Mouse (Mus musculus): Measurements from ENCODE around the gene Clec18a. TPM values are rescaled to one million over a fixed set of nuclear protein-coding genes. Genes with fewer than 3 reads are reported as not detected.
A peak's percentile ranks its signal among the peaks of the same experiment; 100 is the strongest.

Gene Clec18a
- total RNA-seq, 2 experiments from 2014 or later = 2.7 TPM

DNA sequence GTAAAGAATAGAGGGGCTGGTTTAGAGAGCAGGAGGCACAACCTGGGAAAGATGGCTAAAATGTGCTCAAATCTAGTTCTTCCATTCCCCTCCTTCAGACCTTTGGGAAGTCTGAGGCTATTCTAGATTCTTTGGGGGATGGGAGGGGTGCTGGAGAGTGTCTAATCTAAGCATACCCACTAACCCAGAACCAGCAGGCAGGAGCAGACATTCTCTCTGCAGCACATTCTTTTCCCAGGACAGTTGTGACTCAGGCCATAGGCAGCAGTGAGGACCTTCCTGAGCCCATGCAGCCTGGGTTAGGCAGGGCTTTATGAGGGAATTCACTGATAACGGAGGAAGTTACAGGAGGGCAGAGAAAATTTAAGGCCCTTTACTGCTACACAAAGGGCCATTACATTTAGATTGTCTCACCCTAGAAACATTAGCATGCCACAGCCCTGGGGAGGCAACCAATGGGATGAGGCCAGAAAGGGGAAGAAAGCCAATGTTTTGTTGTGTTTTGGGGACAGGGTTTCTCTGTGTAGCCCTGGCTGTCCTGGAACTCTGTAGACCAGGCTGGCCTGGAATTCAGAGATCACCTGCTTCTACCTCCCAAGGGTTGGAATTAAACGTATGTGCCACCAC is 33.2 kb downstream of the Clec18a start:
- no peak for DNase-seq (ENCODE audit: low spot score in 2 of 2)
- intact Hi-C loops (cut with DNase I) = no loop called here

DNA sequence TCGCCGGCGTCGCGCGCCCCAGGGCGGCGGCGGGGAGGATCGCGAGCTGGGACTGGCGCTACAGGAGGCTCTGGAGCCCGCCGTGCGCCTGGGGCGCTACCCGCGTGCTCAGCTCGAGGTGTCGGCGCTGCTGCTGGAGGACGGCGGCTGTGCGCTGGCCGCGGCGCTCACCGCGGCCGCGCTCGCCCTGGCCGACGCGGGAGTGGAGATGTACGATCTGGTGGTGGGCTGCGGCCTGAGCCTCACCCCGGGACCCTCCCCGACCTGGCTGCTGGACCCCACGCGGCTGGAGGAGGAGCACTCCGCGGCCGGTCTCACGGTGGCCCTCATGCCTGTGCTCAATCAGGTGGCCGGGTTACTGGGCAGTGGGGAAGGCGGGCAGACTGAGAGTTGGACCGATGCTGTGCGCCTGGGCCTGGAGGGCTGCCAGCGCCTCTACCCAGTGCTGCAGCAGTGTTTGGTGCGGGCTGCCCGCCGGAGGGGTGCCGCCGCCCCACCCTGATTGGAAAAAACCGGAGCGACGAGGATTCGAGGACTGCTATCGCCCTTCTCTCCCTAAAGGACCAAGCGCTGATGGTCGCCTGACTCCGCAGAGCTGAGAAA is 35.4 kb downstream of the Clec18a start:
- peak; percentile 33 to 40 for DNase-seq (ENCODE audit: low spot score in 2 of 2)
- intact Hi-C loops (cut with DNase I) = loop anchor here (1.0 kb wide), 1 partner anchor 34 kb away; no protein-coding TSS in a partner anchor

DNA sequence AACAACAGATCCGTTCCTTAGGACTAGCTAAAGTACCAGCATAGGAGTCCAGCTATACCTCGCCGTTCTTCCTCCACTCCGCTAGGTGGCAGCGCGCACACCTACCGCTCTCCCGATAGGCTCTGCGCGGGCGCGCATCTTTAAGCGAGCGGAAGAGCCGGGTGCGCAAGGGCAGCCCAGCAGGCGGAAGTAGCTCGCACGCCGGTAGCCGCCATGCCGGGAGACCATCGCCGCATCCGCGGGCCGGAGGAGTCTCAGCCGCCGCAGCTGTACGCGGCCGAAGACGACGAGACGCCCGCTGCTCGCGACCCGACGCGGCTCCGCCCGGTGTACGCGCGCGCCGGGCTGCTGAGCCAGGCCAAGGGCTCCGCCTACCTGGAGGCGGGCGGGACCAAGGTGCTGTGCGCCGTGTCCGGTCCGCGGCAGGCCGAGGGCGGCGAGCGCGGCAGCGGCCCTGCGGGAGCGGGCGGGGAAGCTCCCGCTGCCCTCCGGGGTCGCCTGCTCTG is 36.0 kb downstream of the Clec18a start, which contains the start of gene Exosc6:
Gene Exosc6, plus strand, starts transcription at position 182 of the 506 bp plus-strand sequence.
- intact Hi-C loops (cut with DNase I) = loop anchor here (1.0 kb wide), 1 partner anchor 34 kb away; no protein-coding TSS in a partner anchor
- peak; percentile 95 for DNase-seq (ENCODE audit: low spot score in 2 of 2)

DNA sequence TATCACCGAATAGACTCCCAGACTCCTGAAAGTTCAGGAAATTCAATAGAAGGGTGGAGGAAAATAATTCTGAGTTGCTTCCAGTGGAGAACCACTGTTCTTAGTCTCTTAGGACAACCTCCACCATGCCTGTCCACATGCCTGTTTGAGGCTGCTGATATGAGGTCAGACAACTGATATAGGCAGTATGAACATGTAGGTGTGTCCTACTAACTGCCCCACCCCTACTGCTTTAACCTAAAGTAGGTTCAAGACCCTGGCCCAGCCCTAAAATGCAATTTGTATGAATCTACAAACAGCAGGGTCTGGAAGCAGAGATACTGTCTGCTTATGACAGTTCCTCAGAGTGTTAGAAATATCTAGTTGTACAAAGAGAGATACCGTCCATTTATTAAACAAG is 36.6 kb downstream of the Clec18a start:
- intact Hi-C loops (cut with DNase I) = loop anchor here (1.0 kb wide), 1 partner anchor 35 kb away; no protein-coding TSS in a partner anchor
- no peak for DNase-seq (ENCODE audit: low spot score in 2 of 2)

DNA sequence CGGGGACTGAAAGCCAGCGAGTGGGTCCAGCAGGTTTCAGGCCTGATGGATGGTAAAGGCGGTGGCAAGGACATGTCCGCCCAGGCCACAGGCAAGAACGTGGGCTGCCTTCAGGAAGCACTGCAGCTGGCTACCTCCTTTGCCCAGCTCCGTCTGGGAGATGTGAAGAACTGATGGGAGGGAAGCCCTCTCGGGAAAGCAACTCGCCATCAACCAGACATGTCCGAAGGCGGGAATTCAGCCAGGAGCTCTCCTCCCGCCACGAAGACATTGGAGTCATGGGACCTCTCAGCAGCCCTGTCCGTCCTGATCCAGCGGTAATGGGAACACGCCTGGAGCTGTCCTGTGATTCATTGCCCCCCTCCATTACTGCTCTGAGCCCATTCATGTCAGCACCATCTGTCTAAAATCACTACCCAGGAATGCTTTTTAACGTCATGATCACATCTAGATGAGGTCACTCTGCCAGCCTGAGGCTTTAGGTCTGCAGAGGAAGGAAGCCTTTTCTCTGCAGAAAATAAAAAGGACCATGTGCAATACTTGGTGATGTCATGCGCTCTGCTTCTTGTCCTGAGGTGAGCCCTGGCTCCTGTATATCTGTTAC is 37.1 kb downstream of the Clec18a start:
- DNase-seq (ENCODE audit: low spot score in 2 of 2) = no peak
- intact Hi-C loops (cut with DNase I) = no loop called here

DNA sequence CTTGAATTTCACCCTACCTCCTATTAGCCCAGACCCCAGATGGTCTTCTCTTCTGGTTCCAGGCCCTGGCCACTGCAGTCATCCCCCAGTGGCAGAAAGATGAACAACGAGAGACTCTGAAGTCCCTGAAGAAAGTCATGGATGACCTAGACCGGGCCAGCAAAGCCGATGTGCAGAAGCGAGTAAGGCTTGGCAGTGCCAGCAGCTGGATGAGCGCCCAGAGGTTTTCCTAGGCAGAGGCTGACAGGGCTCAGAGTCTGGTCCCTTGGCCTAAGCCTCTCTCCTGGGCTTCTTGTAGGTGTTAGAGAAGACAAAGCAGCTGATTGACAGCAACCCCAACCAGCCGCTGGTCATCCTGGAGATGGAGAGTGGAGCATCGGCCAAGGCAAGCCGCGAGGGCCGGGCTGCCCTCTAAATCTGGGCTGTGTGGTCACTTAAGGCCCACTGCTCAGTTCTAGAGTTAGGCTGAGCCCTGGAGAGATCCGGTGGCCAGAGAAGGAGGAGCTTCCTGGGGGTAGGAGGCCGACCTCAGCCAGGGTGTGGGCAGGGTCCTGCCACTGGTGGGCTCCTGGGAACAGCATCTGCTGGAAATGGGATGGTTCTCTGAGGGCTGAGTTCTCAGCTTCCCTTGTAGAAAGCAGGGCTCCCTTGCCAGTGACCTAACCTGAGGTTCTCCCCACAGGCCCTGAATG is 38.3 kb downstream of the Clec18a start:
- no peak for DNase-seq (ENCODE audit: low spot score in 2 of 2)

DNA sequence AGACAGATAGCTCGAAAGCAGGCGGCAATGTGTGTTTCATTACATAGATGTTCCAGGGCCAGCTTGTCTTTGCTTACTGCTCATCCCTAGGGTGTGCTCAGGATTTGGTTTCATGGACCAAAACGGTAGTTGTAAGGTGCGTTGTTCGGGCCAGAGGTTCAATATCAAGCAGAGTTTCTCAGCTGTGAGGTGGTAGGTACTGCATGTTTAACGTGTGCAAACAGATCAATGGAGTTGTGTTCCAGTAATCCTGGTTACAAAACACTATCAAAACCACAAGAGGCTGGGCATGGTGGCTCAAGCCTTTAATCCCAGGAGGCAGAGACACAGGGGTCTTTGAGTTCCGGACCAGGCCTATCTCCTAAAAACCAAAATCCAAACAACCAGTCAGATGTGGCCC is 43.1 kb downstream of the Clec18a start:
- no peak for DNase-seq (ENCODE audit: low spot score in 2 of 2)
- intact Hi-C loops (cut with DNase I) = no loop called here

More for the DNA sequence above, 38.3 kb downstream of the Clec18a start:
- intact Hi-C loops (cut with DNase I) = no loop called here

DNA sequence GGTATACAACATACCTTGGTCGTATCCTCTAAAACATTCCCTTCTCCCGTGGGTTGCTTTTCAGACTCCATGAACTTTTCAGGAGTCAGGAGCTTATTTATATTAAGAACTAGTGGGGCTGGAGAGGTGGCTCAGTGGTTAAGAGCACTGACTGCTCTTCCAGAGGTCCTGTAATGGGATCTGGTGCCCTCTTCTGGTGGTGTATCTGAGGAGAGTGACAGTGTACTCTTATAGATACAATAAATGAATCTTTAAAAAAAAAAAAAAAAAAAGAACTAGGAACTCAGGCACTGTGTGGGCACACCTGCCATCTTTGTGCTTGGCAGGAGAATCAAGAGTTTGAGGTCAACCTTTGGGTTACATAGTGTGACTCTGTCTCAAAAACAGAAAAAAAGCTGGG is 43.5 kb downstream of the Clec18a start:
- intact Hi-C loops (cut with DNase I) = no loop called here
- no peak for DNase-seq (ENCODE audit: low spot score in 2 of 2)

DNA sequence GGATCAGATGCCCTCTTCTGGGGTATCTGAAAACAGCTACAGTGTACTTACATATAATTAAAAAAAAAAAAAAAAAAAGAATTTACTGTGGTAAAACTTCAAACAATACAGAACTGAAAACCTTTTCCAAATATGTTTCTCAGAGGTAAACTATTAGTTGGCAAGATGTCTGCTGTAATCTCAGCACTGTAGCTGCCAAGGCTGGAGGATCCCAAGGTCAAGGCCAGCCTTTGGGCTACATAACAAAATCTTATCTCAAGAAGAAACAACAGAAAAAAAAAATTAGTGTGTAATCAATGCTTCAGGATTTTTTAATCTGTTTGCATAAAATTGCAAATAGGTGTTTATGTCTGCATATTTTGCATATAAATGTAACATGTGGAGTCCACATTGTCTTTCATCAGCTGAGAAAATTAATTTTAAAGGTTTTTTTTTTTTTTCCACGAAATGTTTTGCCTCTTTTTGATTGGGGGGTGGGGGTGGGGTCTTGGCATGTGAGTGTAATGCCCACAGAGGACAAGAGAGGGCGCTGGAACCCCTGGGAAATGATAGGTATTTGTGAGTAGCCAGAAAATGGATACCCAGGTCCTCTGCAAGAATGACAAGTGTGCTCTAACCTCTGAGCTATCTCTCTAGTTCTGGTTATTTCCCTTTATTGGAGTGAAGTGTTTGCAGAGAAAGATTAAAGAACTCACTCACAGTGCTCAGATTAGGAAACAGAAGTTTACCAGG is 48.1 kb downstream of the Clec18a start:
- DNase-seq (ENCODE audit: low spot score in 2 of 2) = no peak
- intact Hi-C loops (cut with DNase I) = no loop called here

DNA sequence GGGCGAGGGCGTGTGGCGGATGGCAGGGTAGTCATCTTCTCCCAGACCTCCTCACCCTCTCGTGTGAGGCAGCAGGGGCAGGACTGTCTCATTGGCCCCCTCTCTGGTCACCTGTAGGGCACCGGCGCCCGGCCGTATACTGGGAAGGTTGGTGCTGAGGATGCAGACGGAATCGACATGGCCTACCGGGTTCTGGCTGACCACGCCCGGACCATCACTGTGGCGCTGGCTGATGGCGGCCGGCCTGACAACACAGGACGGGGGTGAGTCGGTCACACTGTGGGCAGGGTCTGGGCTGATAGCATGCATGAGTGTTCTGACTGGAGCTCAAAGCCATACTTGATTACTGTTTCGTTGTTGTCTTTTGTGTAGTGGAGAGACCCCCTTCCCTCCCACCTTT is 49.7 kb downstream of the Clec18a start:
- DNase-seq (ENCODE audit: low spot score in 2 of 2) = no peak
- intact Hi-C loops (cut with DNase I) = no loop called here

DNA sequence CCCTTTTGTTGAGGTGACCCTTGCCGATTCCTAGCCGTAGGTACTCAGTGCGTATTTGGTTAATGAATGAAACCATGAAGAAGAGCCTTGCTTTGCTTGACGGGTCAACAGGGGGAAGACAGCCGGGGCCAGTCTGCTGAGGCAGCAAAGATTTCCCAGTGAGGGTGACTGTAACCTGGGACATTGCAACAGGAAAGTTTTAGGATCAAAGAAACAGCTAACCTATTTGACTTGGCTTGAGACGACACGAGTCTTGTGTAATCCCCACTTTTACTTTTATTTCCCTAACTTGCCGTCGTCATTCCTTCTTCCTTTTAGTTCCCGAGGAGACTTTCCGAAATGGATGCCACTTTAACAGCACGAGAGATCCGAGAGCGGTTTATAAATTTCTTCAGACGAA is 55.6 kb downstream of the Clec18a start:
- DNase-seq (ENCODE audit: low spot score in 2 of 2) = no peak

DNA sequence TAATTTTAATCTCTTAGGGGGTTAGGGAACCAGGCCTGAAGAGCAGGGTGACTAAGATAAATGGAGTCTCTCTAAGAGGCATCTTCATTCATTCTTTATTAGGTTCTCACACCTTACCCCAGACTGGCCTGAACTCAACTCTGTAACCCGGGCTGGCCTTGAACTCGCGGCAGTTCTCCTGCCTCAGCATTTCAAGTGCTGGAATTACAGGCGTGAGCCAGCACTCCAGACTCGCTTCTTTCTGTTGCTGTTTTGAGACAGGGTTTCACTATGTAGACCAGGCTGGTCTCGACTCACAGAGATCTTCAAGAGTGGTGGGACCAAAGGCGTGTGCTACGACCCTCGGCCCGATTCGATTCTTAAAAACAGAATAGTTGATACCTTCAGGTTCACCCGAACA is 58.0 kb downstream of the Clec18a start:
- intact Hi-C loops (cut with DNase I) = no loop called here
- no peak for DNase-seq (ENCODE audit: low spot score in 2 of 2)

More for the DNA sequence above, 55.6 kb downstream of the Clec18a start:
- intact Hi-C loops (cut with DNase I) = no loop called here

DNA sequence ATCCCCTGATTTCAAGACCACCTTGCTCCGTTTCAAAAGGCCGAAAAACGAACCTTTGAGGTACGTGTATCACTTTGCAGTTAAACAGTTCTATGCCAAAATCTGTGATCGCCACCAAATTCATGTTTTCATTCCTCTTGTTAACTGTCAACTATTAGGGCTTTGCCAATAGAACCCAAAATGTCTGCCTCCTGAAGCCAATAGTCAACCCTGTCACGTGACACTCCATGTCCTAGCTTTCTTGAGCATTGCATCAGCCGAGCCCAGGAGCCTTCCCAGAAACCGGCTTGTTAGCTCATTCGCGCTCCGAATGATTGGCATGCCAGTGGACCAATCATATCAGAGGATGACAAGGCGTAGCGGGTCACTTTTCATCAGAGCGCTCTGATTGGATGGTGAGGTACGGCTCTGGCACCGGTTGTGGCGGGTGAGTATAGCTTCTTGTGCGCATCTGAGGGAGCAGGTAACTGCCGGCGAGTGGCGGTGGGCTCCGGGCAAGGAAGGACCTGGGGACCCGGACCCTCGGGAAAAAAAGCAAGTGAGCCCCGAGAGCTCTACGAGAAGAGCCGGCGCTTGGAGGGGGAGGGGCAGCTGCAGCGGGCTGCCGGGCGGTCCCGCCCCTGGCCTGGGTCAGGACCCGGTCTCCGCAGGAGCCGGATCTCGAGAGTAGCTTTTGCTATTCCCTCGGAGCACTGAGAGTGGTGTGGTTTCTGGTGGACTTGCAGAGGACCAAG is 58.6 kb downstream of the Clec18a start:
- DNase-seq (ENCODE audit: low spot score in 2 of 2) = peak; percentile 100
- intact Hi-C loops (cut with DNase I) = no loop called here

DNA sequence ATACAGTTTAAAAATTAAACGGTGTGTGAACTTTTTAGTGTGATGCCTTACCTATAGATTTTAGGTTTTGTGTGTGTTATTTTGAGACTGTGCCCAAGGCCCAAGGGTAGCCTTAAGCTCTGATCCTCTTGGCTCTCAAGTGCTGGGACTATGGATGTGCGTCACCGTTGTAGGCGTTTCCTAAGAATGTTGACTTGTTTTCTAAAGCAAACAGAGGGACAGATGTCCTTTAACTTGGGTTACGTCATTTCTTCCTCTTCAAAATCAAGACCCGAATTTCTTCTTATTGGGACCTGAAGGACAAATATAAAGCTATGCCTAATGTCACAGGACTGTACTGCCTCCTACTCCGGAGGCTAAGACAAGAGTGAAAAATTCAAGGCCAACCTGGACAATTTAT is 59.3 kb downstream of the Clec18a start, which contains the start of gene Aars:
Gene Aars, plus strand, starts transcription at position 229 of the 400 bp plus-strand sequence.
- intact Hi-C loops (cut with DNase I) = no loop called here
- no peak for DNase-seq (ENCODE audit: low spot score in 2 of 2)

DNA sequence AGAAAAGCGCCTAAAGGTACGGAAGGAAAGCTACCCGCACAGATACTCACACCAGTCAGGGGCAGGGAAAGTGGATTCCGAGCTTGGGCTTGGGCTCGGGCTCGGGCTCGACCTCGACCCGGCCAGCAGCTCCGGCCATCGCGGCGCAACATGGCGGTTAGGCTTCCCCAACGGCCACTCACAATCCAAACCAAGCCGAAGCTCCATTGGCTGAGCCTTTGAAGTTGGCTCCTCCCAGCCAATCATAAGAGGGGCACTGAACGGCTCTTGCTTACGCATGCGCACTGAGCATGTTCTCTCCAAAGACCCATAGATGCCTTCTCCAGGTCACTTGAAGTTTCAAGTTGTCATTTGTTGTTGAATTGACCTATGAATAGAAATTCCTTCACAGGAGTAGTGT is 60.7 kb downstream of the Clec18a start, which contains the start of gene Ddx19b:
Gene Ddx19b, minus strand, starts transcription at position 180 of the 400 bp plus-strand sequence.
- DNase-seq (ENCODE audit: low spot score in 2 of 2) = no peak
- intact Hi-C loops (cut with DNase I) = no loop called here

DNA sequence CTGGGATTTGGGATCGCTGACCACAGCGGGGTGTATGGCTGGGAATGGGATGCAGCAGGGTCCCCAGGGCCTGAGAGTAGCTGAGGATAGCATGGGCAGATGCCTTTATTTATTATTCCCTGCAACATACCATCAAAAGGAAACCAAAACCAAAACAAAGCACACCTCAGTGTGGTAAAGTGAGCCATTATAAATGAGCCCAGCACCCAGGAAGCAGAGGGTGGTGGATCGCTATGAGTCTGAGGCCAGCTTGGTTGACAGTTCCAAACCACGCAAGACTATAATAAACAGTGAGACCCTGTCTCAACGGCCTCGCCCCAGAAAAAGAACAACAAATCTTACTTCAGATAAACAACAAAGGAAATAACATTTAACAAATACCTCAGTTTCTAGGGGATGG is 62.2 kb downstream of the Clec18a start:
- intact Hi-C loops (cut with DNase I) = no loop called here
- DNase-seq (ENCODE audit: low spot score in 2 of 2) = no peak

DNA sequence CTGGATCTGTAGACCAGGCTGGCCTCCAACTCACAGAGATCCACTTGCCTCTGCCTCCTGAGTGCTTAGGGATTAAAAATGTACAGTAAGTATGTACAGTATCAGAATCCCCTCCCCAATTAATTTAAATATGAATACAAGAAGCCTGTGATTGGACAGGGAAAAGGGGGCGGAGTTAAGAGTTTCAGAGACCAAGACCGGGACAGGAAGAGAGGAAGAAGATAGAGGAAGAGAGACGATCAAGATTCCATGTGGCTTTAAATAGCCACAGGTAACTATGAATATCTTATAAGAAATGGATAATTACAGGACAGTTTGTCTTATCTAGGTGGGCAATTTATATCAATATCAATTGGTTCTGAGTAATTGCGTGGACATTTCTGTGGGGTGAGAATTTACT is 62.6 kb downstream of the Clec18a start:
- DNase-seq (ENCODE audit: low spot score in 2 of 2) = no peak
- intact Hi-C loops (cut with DNase I) = no loop called here

DNA sequence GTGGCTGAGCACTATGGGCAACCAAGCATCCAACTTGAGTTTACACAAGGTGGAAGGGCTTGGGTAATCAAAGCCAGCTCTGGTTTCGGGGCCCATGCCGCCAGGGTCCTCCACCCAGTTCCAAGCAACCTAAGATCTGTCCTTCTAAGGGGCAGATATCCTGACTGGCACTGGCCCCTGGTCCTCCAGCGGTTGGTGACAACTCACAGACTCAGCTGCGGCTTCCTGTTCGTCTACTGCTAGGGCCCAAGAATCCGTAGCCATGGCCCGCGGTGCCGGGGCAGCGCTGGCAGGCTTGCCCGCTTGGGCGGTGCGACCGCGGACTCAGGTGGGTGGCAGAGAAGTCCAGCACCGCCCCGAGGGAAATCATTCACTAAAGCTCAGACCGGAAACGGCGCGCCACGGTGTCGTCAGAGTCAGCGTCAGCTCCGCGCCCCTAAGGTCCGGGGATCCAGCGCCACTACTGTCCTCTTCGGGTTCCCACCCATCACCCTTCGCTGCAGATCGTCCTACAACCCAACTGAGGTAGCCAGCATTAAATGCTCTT is 64.8 kb downstream of the Clec18a start:
- peak; percentile 92 to 96 for DNase-seq (ENCODE audit: low spot score in 2 of 2)
- intact Hi-C loops (cut with DNase I) = loop anchor here (1.0 kb wide), 1 partner anchor 30 kb away; the partner anchor contains the start of gene Ddx19a

Measured in left cerebral cortex, postnatal 25 days (tissue).